Mouse (Mus musculus): ENCODE data around the gene Wdr25. TPM values are rescaled to one million over a fixed set of nuclear protein-coding genes. Genes with fewer than 3 reads are reported as not detected.

The Wdr25 gene
- total and polyA plus RNA-seq, 2 experiments = 9.4 to 11.4 TPM

GRCm38 (mm10) chr12:108917509-108917908 is 24.1 kb downstream of the Wdr25 start:
- Histone ChIP-seq H3K36me3 (ENCODE audit: control insufficient read depth, insufficient read depth, low read length) (no peaks in the 10 kb centered on the region), H3K4me1 (ENCODE audit: control insufficient read depth, insufficient read depth, low read length) (no peaks in the 10 kb centered on the region), H3K79me2 (ENCODE audit: control insufficient read depth, insufficient read depth, low read length) (no peaks in the 10 kb centered on the region), H3K27ac (replicated peaks; ENCODE audit: insufficient read depth, low read depth, low read length) (no peak overlapping the region), H3K4me3 (ENCODE audit: insufficient read depth, low read depth, low read length) (no peak overlapping the region), H3K27me3 (ENCODE audit: control insufficient read depth, insufficient read depth, low read length) (no peaks in the 10 kb centered on the region), H3K9ac (ENCODE audit: low read depth, low read length) (no peak overlapping the region)
- DNase-seq (ENCODE audit: extremely low read depth, low read depth, low spot score) = no peak
- WGBS = 94% methylated on average over 9 of the region's 9 CpGs
- no peak for TF ChIP-seq CTCF (IDR thresholded peaks at IDR 0.05; ENCODE audit: low read depth, low read length)
- TF ChIP-seq POLR2A (IDR thresholded peaks at IDR 0.05; ENCODE audit: extremely low read depth, insufficient read depth, low read length) = no peak

GRCm38 (mm10) chr12:108918753-108919152 is 25.3 kb downstream of the Wdr25 start:
- Histone ChIP-seq H3K36me3 (ENCODE audit: control insufficient read depth, insufficient read depth, low read length) (no peaks in the 10 kb centered on the region), H3K4me1 (ENCODE audit: control insufficient read depth, insufficient read depth, low read length) (no peaks in the 10 kb centered on the region), H3K9ac (ENCODE audit: low read depth, low read length) (no peak overlapping the region), H3K27ac (replicated peaks; ENCODE audit: insufficient read depth, low read depth, low read length) (no peak overlapping the region), H3K27me3 (ENCODE audit: control insufficient read depth, insufficient read depth, low read length) (no peaks in the 10 kb centered on the region), H3K4me3 (ENCODE audit: insufficient read depth, low read depth, low read length) (no peak overlapping the region), H3K79me2 (ENCODE audit: control insufficient read depth, insufficient read depth, low read length) (no peaks in the 10 kb centered on the region)
- no peak for DNase-seq (ENCODE audit: extremely low read depth, low read depth, low spot score)
- WGBS = 67% methylated on average over 4 of the region's 4 CpGs
- TF ChIP-seq POLR2A (IDR thresholded peaks at IDR 0.05; ENCODE audit: extremely low read depth, insufficient read depth, low read length) = no peak
- no peak for TF ChIP-seq CTCF (IDR thresholded peaks at IDR 0.05; ENCODE audit: low read depth, low read length)

DNA sequence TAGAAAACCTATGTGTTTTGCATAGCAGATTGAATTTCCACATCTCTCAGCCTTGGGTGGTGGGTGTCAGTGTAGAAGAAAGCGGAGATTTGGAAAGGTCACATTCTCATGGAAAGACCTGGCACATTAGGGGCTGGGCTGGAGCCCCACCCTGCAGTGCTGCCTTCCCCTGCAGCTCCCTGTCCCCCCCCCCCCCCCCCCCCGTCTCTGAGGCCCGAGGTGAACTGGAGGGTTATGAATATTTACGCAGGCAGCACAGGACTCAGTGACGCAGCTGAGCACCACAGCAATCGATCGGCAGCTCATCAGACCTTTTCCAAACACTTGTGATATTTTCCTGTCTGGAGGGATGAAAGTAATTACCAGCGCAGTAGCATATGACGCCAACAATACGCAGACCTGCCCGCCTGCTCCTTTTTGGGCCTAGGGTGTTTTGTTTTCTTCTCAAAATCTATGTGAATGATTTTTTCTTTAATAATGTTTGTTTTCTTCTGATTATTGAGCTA is 33.2 kb downstream of the Wdr25 start:
- Histone ChIP-seq H3K4me3 (ENCODE audit: insufficient read depth, low read depth, low read length) (no peak overlapping the region), H3K36me3 (ENCODE audit: control insufficient read depth, insufficient read depth, low read length) (no peaks in the 10 kb centered on the region), H3K27me3 (ENCODE audit: control insufficient read depth, insufficient read depth, low read length) (no peaks in the 10 kb centered on the region), H3K79me2 (ENCODE audit: control insufficient read depth, insufficient read depth, low read length) (no peaks in the 10 kb centered on the region), H3K4me1 (ENCODE audit: control insufficient read depth, insufficient read depth, low read length) (no peaks in the 10 kb centered on the region), H3K9ac (ENCODE audit: low read depth, low read length) (no peak overlapping the region), H3K27ac (replicated peaks; ENCODE audit: insufficient read depth, low read depth, low read length) (no peak overlapping the region)
- TF ChIP-seq POLR2A (IDR thresholded peaks at IDR 0.05; ENCODE audit: extremely low read depth, insufficient read depth, low read length) (no peak), CTCF (IDR thresholded peaks at IDR 0.05; ENCODE audit: low read depth, low read length) (no peak)
- 66% methylated on average over 9 of the region's 11 CpGs for WGBS
- DNase-seq (ENCODE audit: extremely low read depth, low read depth, low spot score) = no peak

GRCm38 (mm10) chr12:108928249-108928648 is 34.8 kb downstream of the Wdr25 start:
- Histone ChIP-seq H3K36me3 (ENCODE audit: control insufficient read depth, insufficient read depth, low read length) (no peaks in the 10 kb centered on the region), H3K4me1 (ENCODE audit: control insufficient read depth, insufficient read depth, low read length) (no peaks in the 10 kb centered on the region), H3K79me2 (ENCODE audit: control insufficient read depth, insufficient read depth, low read length) (no peaks in the 10 kb centered on the region), H3K9ac (ENCODE audit: low read depth, low read length) (no peak overlapping the region), H3K4me3 (ENCODE audit: insufficient read depth, low read depth, low read length) (no peak overlapping the region), H3K27me3 (ENCODE audit: control insufficient read depth, insufficient read depth, low read length) (no peaks in the 10 kb centered on the region), H3K27ac (replicated peaks; ENCODE audit: insufficient read depth, low read depth, low read length) (no peak overlapping the region)
- WGBS = 99% methylated on average over 2 of the region's 2 CpGs
- DNase-seq (ENCODE audit: extremely low read depth, low read depth, low spot score) = no peak
- TF ChIP-seq CTCF (IDR thresholded peaks at IDR 0.05; ENCODE audit: low read depth, low read length) (no peak), POLR2A (IDR thresholded peaks at IDR 0.05; ENCODE audit: extremely low read depth, insufficient read depth, low read length) (no peak)

DNA sequence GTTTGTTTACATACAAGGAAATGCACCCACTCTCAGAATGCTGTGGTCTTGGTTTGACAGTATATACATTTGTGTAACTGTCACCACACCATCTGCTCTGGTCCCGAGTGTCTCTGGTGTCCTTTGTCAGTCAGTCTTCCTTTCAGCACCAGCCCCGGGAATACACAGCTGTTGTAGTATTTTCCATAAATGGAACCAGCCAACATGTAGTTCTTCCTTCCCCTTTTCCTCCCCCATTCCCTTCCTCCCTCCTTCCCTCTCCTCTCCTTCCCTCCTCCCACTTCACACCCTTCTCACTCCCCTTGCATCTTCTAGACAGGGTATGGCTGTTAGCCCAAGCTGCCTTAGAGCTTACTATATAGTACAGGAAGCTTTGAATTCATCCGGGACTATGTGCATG is 36.0 kb downstream of the Wdr25 start:
- Histone ChIP-seq H3K79me2 (ENCODE audit: control insufficient read depth, insufficient read depth, low read length) (no peaks in the 10 kb centered on the region), H3K4me1 (ENCODE audit: control insufficient read depth, insufficient read depth, low read length) (no peaks in the 10 kb centered on the region), H3K27ac (replicated peaks; ENCODE audit: insufficient read depth, low read depth, low read length) (no peak overlapping the region), H3K36me3 (ENCODE audit: control insufficient read depth, insufficient read depth, low read length) (no peaks in the 10 kb centered on the region), H3K4me3 (ENCODE audit: insufficient read depth, low read depth, low read length) (no peak overlapping the region), H3K9ac (ENCODE audit: low read depth, low read length) (no peak overlapping the region), H3K27me3 (ENCODE audit: control insufficient read depth, insufficient read depth, low read length) (no peaks in the 10 kb centered on the region)
- DNase-seq (ENCODE audit: extremely low read depth, low read depth, low spot score) = no peak
- WGBS = 83% methylated on average over 3 of the region's 3 CpGs
- TF ChIP-seq CTCF (IDR thresholded peaks at IDR 0.05; ENCODE audit: low read depth, low read length) = no peak
- no peak for TF ChIP-seq POLR2A (IDR thresholded peaks at IDR 0.05; ENCODE audit: extremely low read depth, insufficient read depth, low read length)

GRCm38 (mm10) chr12:108931341-108932053 is 38.1 kb downstream of the Wdr25 start:
- no peak overlapping the region for H3K4me3 ChIP-seq (ENCODE audit: insufficient read depth, low read depth, low read length)
- no peaks in the 10 kb centered on the region for H3K79me2 ChIP-seq (ENCODE audit: control insufficient read depth, insufficient read depth, low read length)
- no peaks in the 10 kb centered on the region for H3K27me3 ChIP-seq (ENCODE audit: control insufficient read depth, insufficient read depth, low read length)
- no peak overlapping the region for H3K27ac ChIP-seq (replicated peaks; ENCODE audit: insufficient read depth, low read depth, low read length)
- no peak overlapping the region for H3K9ac ChIP-seq (ENCODE audit: low read depth, low read length)
- no peak for DNase-seq (ENCODE audit: extremely low read depth, low read depth, low spot score)
- H3K4me1 ChIP-seq (ENCODE audit: control insufficient read depth, insufficient read depth, low read length) = no peaks in the 10 kb centered on the region
- TF ChIP-seq POLR2A (IDR thresholded peaks at IDR 0.05; ENCODE audit: extremely low read depth, insufficient read depth, low read length) (no peak), CTCF (IDR thresholded peaks at IDR 0.05; ENCODE audit: low read depth, low read length) (no peak)
- 68% methylated on average over 7 of the region's 7 CpGs for WGBS
- no peaks in the 10 kb centered on the region for H3K36me3 ChIP-seq (ENCODE audit: control insufficient read depth, insufficient read depth, low read length)

All from liver, adult 2 months (tissue).